Mouse (Mus musculus) CH12.LX (cell line): ENCODE data around the gene Myom1. TPM values are rescaled to one million over a fixed set of nuclear protein-coding genes. Genes with fewer than 3 reads are reported as not detected.

ENCODE experiments used
- DNase-seq: peaks from one replicate; pipeline ENCODE4 v3.0.0-alpha.2; 2013; ENCODE audit errors: extremely low read depth
- H3K27ac ChIP-seq: 2 replicates; pipeline ENCODE4 v1.5.1; 2012; ENCODE audit warnings: low read depth, mild to moderate bottlenecking, control low read depth, moderate library complexity; ENCODE audit not compliant: insufficient read depth
- H3K27me3 ChIP-seq: replicated peaks from 2 replicates; pipeline ENCODE3; 2012; ENCODE audit warnings: inconsistent platforms
- H3K36me3 ChIP-seq, 2 experiments: replicated peaks in 1 of 2; 2 replicates each; pipeline versions ENCODE3 to v1.6.1; 2012; ENCODE audit warnings: inconsistent platforms in 1 of 2, low read length in 1 of 2, mild to moderate bottlenecking in 1 of 2, mixed read lengths in 1 of 2, moderate library complexity in 1 of 2; ENCODE audit not compliant: control insufficient read depth in 1 of 2, insufficient read depth in 1 of 2
- H3K4me1 ChIP-seq, 2 experiments: 2 replicates each; pipeline ENCODE4 v1.6.1; 2012; ENCODE audit warnings: inconsistent platforms in 1 of 2, moderate library complexity in 1 of 2; ENCODE audit not compliant: insufficient read depth in 2 of 2, control insufficient read depth in 1 of 2
- H3K4me2 ChIP-seq: 2 replicates; pipeline ENCODE4 v1.6.1; 2012; ENCODE audit warnings: low read depth, mild to moderate bottlenecking, control low read depth; ENCODE audit not compliant: poor library complexity, insufficient read depth, severe bottlenecking
- H3K4me3 ChIP-seq, 3 experiments: fragments of 150-350 bp in 1 of 3; sonication (generic) in 1 of 3; replicated peaks in 1 of 3; 2 replicates each; pipeline versions ENCODE3 to v1.5.1; 2011 to 2012; ENCODE audit warnings: low read depth in 2 of 3, low read length in 2 of 3, mild to moderate bottlenecking in 2 of 3, moderate library complexity in 2 of 3, control low read depth in 1 of 3, improper control_type of control experiment in 1 of 3, inconsistent platforms in 1 of 3, mixed read lengths in 1 of 3; ENCODE audit not compliant: poor library complexity in 1 of 3
- H3K79me2 ChIP-seq: replicated peaks from 2 replicates; pipeline ENCODE4 v1.6.1; 2012; ENCODE audit warnings: mild to moderate bottlenecking, moderate library complexity; ENCODE audit not compliant: control insufficient read depth, poor library complexity, insufficient read depth, severe bottlenecking; ENCODE audit errors: extremely low read depth
- H3K9ac ChIP-seq: 2 replicates; pipeline ENCODE4 v1.6.1; 2012; ENCODE audit warnings: low read depth, mild to moderate bottlenecking, control low read depth, moderate library complexity; ENCODE audit not compliant: insufficient read depth
- H3K9me3 ChIP-seq: replicated peaks from 2 replicates; pipeline ENCODE3; 2012; ENCODE audit warnings: low read length, inconsistent platforms, mixed read lengths
- CHD2 ChIP-seq: IDR thresholded peaks from 2 replicates; pipeline ENCODE4 v1.6.1; 2011; ENCODE audit warnings: low read length, improper control_type of control experiment
- E2F4 ChIP-seq: IDR thresholded peaks from 2 replicates; pipeline ENCODE4 v1.6.1; 2011; ENCODE audit warnings: low read depth, low read length, improper control_type of control experiment; ENCODE audit not compliant: insufficient replicate concordance
- EP300 ChIP-seq: IDR thresholded peaks from 2 replicates; pipeline ENCODE4 v1.6.1; 2011; ENCODE audit warnings: low read length, improper control_type of control experiment
- ETS1 ChIP-seq: conservative IDR thresholded peaks from 2 replicates; pipeline ENCODE4 v1.6.1; 2012; ENCODE audit warnings: low read depth, mild to moderate bottlenecking, inconsistent platforms, low read length, improper control_type of control experiment, moderate library complexity
- HCFC1 ChIP-seq: IDR thresholded peaks from 2 replicates; pipeline ENCODE4 v1.6.1; 2012; ENCODE audit warnings: low read depth, mild to moderate bottlenecking, inconsistent platforms, low read length, improper control_type of control experiment
- IRF4 ChIP-seq: IDR thresholded peaks from 2 replicates; pipeline ENCODE4 v1.6.1; 2014; ENCODE audit warnings: low read depth, mild to moderate bottlenecking, inconsistent platforms, low read length, improper control_type of control experiment
- JUN ChIP-seq: IDR thresholded peaks from 2 replicates; pipeline ENCODE4 v1.6.1; 2011; ENCODE audit warnings: low read depth, mild to moderate bottlenecking, low read length, improper control_type of control experiment, moderate library complexity; ENCODE audit not compliant: insufficient read depth
- MYC ChIP-seq: IDR thresholded peaks from 2 replicates; pipeline ENCODE4 v1.6.1; 2011; ENCODE audit warnings: low read depth, mild to moderate bottlenecking, improper control_type of control experiment, low read length
- NRF1 ChIP-seq: IDR thresholded peaks from 2 replicates; pipeline ENCODE4 v1.6.1; 2014; ENCODE audit warnings: low read depth, mild to moderate bottlenecking, inconsistent platforms, low read length, improper control_type of control experiment, moderate library complexity
- PAX5 ChIP-seq: IDR thresholded peaks from 2 replicates; pipeline ENCODE4 v1.6.1; 2012; ENCODE audit warnings: low read length, inconsistent platforms, mixed read lengths
- POLR2A ChIP-seq: IDR thresholded peaks from 2 replicates; pipeline ENCODE4 v1.6.1; 2011; ENCODE audit warnings: low read depth, mild to moderate bottlenecking, improper control_type of control experiment, low read length
- POLR2AphosphoS2 ChIP-seq: IDR thresholded peaks from 2 replicates; pipeline ENCODE4 v1.6.1; 2011; ENCODE audit warnings: low read depth, low read length, improper control_type of control experiment
- SIN3A ChIP-seq: IDR thresholded peaks from 2 replicates; pipeline ENCODE4 v1.6.1; 2012; ENCODE audit warnings: low read length, improper control_type of control experiment, inconsistent platforms
- SMC3 ChIP-seq: IDR thresholded peaks from 2 replicates; pipeline ENCODE4 v1.6.1; 2011; ENCODE audit warnings: low read depth, low read length, improper control_type of control experiment
- TBP ChIP-seq: conservative IDR thresholded peaks from 2 replicates; pipeline ENCODE4 v1.6.1; 2011; ENCODE audit warnings: low read depth, low read length, improper control_type of control experiment
- TCF12 ChIP-seq: IDR thresholded peaks from 2 replicates; pipeline ENCODE4 v1.6.1; 2014; ENCODE audit warnings: low read depth, mild to moderate bottlenecking, inconsistent platforms, low read length, improper control_type of control experiment
- UBTF ChIP-seq: IDR thresholded peaks from 2 replicates; pipeline ENCODE4 v1.6.1; 2012; ENCODE audit warnings: low read depth, mild to moderate bottlenecking, inconsistent platforms, low read length, improper control_type of control experiment, moderate library complexity
- ZC3H11A ChIP-seq: IDR thresholded peaks from 2 replicates; pipeline ENCODE4 v1.6.1; 2012; ENCODE audit warnings: low read depth, mild to moderate bottlenecking, inconsistent platforms, low read length, improper control_type of control experiment
- ZMIZ1 ChIP-seq: IDR thresholded peaks from 2 replicates; pipeline ENCODE4 v1.6.1; 2012; ENCODE audit warnings: low read depth, mild to moderate bottlenecking, inconsistent platforms, low read length, improper control_type of control experiment
- dilution Hi-C: fragments of 300-500 bp; cut with MboI; formaldehyde crosslinking; loops from 2 replicates; pipeline ENCODE4 v1.14.3; 2020; ENCODE audit warnings: low sequenced_read_pairs; ENCODE audit not compliant: extremely low pct_unique_long_range_greater_than_20kb, extremely low pct_ligation_motif_present
- in situ Hi-C: fragments of 300-500 bp; cut with MboI; formaldehyde crosslinking; loops from 3 replicates; pipeline ENCODE4 v1.14.3; 2019; ENCODE audit warnings: low sequenced_read_pairs, low pct_ligation_motif_present, low pct_unique_long_range_greater_than_20kb, mixed read lengths
- polyA plus RNA-seq: library from polyadenylated mRNA; unstranded; fragments of >175 nt; gene quantifications from 2 replicates; pipeline ENCODE4 v1.2.1, GENCODE M21; 2012; ENCODE audit warnings: low read depth; ENCODE audit not compliant: insufficient read length
- total RNA-seq, 2 experiments: library from RNA; depleted of rRNA; stranded (reverse); fragments of 300-350 nt in 1 of 2; fragments of >200 nt in 1 of 2; gene quantifications; 2 replicates each; pipeline ENCODE4 v1.2.3; 2012 to 2014

The Myom1 gene
- total and polyA plus RNA-seq, 3 experiments, result 0.26 to 0.93 (median 0.55) TPM

DNA sequence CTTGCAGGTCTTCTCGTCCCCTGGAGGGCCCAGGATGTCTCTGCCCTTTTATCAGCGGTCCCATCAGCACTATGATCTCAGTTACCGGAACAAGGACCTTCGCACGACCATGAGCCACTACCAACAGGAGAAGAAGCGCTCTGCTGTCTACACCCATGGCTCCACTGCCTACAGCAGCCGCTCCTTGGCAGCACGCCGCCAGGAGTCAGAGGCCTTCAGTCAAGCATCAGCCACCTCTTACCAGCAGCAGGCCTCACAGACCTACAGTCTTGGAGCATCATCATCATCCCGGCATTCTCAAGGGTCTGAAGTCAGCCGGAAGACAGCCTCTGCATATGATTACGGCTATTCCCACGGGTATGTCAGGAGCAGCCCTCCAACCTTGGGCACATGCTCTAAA is 20.4 kb downstream of the Myom1 start:
- Histone ChIP-seq H3K4me3 (no peak overlapping the region), H3K9ac (no peak overlapping the region), H3K4me2 (no peak overlapping the region), H3K27me3 (no peaks in the 10 kb centered on the region), H3K9me3 (no peaks in the 10 kb centered on the region), H3K27ac (no peak overlapping the region), H3K79me2 (no peaks in the 10 kb centered on the region), H3K4me1 (peaks cover 0 to 4% of the 10 kb centered on the region in 2 experiments; a peak in 2 of 4 replicates), H3K36me3 (no peaks in the 10 kb centered on the region)
- in situ Hi-C loops (no loop called here), dilution Hi-C loops (no loop called here)
- DNase-seq, result no peak
- TF ChIP-seq E2F4, result no peak
- TF ChIP-seq TCF12, result no peak
- TF ChIP-seq UBTF, result no peak
- TF ChIP-seq HCFC1, result no peak
- no peak for TF ChIP-seq PAX5
- TF ChIP-seq ZC3H11A, result no peak
- TF ChIP-seq MYC, result no peak
- no peak for TF ChIP-seq TBP
- no peak for TF ChIP-seq EP300
- TF ChIP-seq JUN, result no peak
- no peak for TF ChIP-seq SIN3A
- no peak for TF ChIP-seq ETS1
- TF ChIP-seq ZMIZ1, result no peak
- TF ChIP-seq SMC3, result no peak
- TF ChIP-seq POLR2AphosphoS2, result no peak
- no peak for TF ChIP-seq IRF4
- no peak for TF ChIP-seq NRF1
- TF ChIP-seq CHD2, result no peak

DNA sequence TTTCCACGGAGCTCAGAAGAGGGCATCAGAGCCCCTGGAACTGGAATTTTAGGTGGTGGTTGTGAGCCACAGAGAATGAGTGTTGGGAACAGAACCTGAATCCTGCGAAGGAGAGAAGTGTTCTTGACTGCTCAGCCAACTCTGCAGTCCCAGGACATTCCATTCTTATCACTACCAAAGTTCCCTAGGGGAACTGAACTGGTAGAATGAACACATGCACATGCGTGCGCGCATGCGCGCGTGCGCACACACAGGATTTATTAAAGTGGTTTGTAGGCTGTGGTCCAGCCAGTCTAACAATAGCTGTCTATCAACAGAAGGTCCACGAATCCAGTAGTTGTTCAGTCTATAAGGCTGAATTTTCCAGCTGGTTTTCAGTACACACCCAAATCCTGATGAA is 21.6 kb downstream of the Myom1 start:
- Histone ChIP-seq H3K9me3 (no peaks in the 10 kb centered on the region), H3K9ac (no peak overlapping the region), H3K27me3 (no peaks in the 10 kb centered on the region)
- dilution Hi-C loops (no loop called here), in situ Hi-C loops (no loop called here)
- DNase-seq, result no peak
- TF ChIP-seq SIN3A (no peak), POLR2A (no peak)
- TF ChIP-seq, all 38 proteins: peak for 0
- H3K4me1 ChIP-seq, result no peaks in the 10 kb centered on the region
- no peak overlapping the region for H3K4me2 ChIP-seq
- no peaks in the 10 kb centered on the region for H3K79me2 ChIP-seq
- no peak overlapping the region for H3K27ac ChIP-seq
- H3K4me3 ChIP-seq, result no peak overlapping the region
- no peaks in the 10 kb centered on the region for H3K36me3 ChIP-seq
